Mouse (Mus musculus): ENCODE results near the gene Tmem165. TPM values are rescaled to one million over a fixed set of nuclear protein-coding genes. Genes with fewer than 3 reads are reported as not detected.

Gene Tmem165
- polyA plus RNA-seq, 1 experiment from 2014 or later: 56.3 TPM

Other genes with a start within 250 kb of the Tmem165 start
- gene Kdr, start 205.4 kb upstream of the Tmem165 start, polyA plus RNA-seq (2015; fragmentation: Nextera tagmentation; extraction: Ambion mirVana): 24.4 and 26.0 TPM in 2 replicates
- gene Srd5a3, start 43.6 kb upstream of the Tmem165 start, polyA plus RNA-seq (2015; fragmentation: Nextera tagmentation; extraction: Ambion mirVana): 17.1 and 18.1 TPM in 2 replicates
- gene Clock, start 120.9 kb downstream of the Tmem165 start, polyA plus RNA-seq (2015; fragmentation: Nextera tagmentation; extraction: Ambion mirVana): 14.5 and 15.6 TPM in 2 replicates
- not detected in 2 replicates for gene Pdcl2, start 147.3 kb downstream of the Tmem165 start, polyA plus RNA-seq (2015; fragmentation: Nextera tagmentation; extraction: Ambion mirVana)
- 0.56 and 1.5 TPM in 2 replicates for gene Nmu, start 179.9 kb downstream of the Tmem165 start, polyA plus RNA-seq (2015; fragmentation: Nextera tagmentation; extraction: Ambion mirVana)

Data from hindbrain, embryonic 13.5 days (tissue).